14 mouse cellular contexts compared by ENCODE assay signal in the genomic region with DNA sequence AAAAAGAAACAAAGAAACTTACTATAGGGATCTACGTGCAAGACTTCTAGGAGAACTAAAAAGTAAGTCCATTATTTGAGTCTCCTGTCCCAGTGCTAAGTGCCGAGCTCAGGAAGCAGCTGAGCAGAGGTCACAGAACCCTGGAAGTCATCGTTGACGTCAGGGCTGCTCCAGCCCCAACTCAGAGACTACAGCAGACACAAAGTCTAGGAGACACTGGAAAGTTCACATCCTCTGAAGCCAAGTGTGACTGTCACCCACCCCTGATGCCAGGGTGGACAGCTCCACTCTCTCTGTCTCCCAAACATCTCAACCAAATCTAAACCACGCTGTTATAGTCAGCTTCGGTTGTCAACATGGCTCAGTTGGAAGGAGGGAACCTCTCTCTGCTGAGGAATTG.
A peak's percentile ranks its signal among the peaks of the same experiment; 100 is the strongest.
DNase-seq lines count a peak whose midpoint lies in the region; ATAC-seq lines count a peak whose summit lies in the region.
"Had no signal": no experiment of that assay in that cellular context is flagged by ENCODE, and none has a peak within 500 bp of the region (broad histone marks: within the 10 kb centered on the region; RNA-seq: fewer than 3 reads in every experiment).

No protein-coding gene starts in this region.

- H3K4me2 ChIP-seq in kidney, embryonic 15.5 days: no peak overlapping the region
- H3K4me2 ChIP-seq: forebrain, embryonic 15.5 days; limb, embryonic 13.5 days; neural tube, embryonic 15.5 days had no signal

- H3K4me1 ChIP-seq in kidney, embryonic 15.5 days: peaks cover 7% of the 10 kb centered on the region
- H3K4me1 ChIP-seq: forebrain, embryonic 15.5 days had no signal

- no peak for ATAC-seq in kidney, embryonic 15.5 days (replicated peaks; ENCODE audit: low FRiP score)
- ATAC-seq in megakaryocyte-erythroid progenitor cell, adult 5-6 weeks (replicated peaks; ENCODE audit: low FRiP score, low TSS enrichment, poor library complexity, severe bottlenecking): no peak; the same call in 1 of the 2 replicates
- ATAC-seq: forebrain, embryonic 15.5 days had no signal

- no peaks in the 10 kb centered on the region for H3K27me3 ChIP-seq in kidney, embryonic 15.5 days
- H3K27me3 ChIP-seq: forebrain, embryonic 15.5 days; limb, embryonic 13.5 days; neural tube, embryonic 15.5 days had no signal

- H3K9me3 ChIP-seq in kidney, embryonic 15.5 days (replicated peaks): no peaks in the 10 kb centered on the region
- H3K9me3 ChIP-seq: forebrain, embryonic 15.5 days; neural tube, embryonic 15.5 days had no signal

- DNase-seq in adrenal gland, adult (ENCODE audit: inconsistent age in 2 of 2, low spot score in 1 of 2): peak; percentile 35 to 63
- no peak for DNase-seq in adrenal gland, postnatal 4 days (ENCODE audit: low spot score in 2 of 2)
- peak; percentile 29 for DNase-seq in kidney, adult 18-20 months
- DNase-seq in adrenal gland, adult 8-10 months: peak; percentile 30
- DNase-seq in kidney, postnatal 10 days: peak; percentile 52
- no peak for DNase-seq in spleen, adult 18-20 months
- DNase-seq: cerebellum, postnatal 14 days; thymus, adult 2 months had no signal

- no peaks in the 10 kb centered on the region for H3K36me3 ChIP-seq in kidney, embryonic 15.5 days
- H3K36me3 ChIP-seq: forebrain, embryonic 15.5 days; G1E; limb, embryonic 13.5 days; neural tube, embryonic 15.5 days had no signal

- no peak overlapping the region for H3K27ac ChIP-seq in kidney, embryonic 15.5 days
- H3K27ac ChIP-seq: forebrain, embryonic 15.5 days; limb, embryonic 13.5 days; neural tube, embryonic 15.5 days had no signal

- no peak overlapping the region for H3K4me3 ChIP-seq in kidney, embryonic 15.5 days (replicated peaks)
- H3K4me3 ChIP-seq: forebrain, embryonic 15.5 days; limb, embryonic 13.5 days; neural tube, embryonic 15.5 days had no signal

- no peak overlapping the region for H3K9ac ChIP-seq in kidney, embryonic 15.5 days
- H3K9ac ChIP-seq: forebrain, embryonic 15.5 days; limb, embryonic 13.5 days; neural tube, embryonic 15.5 days had no signal

- 63% methylated on average over 6 of the region's 6 CpGs for WGBS in kidney, embryonic 15.5 days

Comparison
In these comparisons a context has a peak if more than half of its experiments do, and no peak if none do; other contexts are left out.
1. DNase-seq: peak in adrenal gland, adult (2 of 2), kidney, adult 18-20 months (single experiment), adrenal gland, adult 8-10 months (single experiment) and kidney, postnatal 10 days (single experiment); none in adrenal gland, postnatal 4 days (0 of 2) and spleen, adult 18-20 months (0 of 2).